Mouse (Mus musculus) brain, embryonic 14.5 days (tissue): Measurements from ENCODE around the gene Lck. TPM values are rescaled to one million over a fixed set of nuclear protein-coding genes. Genes with fewer than 3 reads are reported as not detected.

Source experiments
- DNase-seq: peaks from one replicate; pipeline ENCODE4 v3.0.0-alpha.2; 2011; ENCODE audit warnings: low read depth
- CTCF ChIP-seq: fragments of 200-500 bp; IDR thresholded peaks from 2 replicates; pipeline ENCODE4 v1.5.1; 2012; ENCODE audit warnings: inconsistent platforms, mild to moderate bottlenecking, moderate library complexity, borderline replicate concordance; ENCODE audit not compliant: insufficient read depth, insufficient read length; ENCODE audit errors: extremely low read depth
- POLR2A ChIP-seq: fragments of 200-500 bp; IDR thresholded peaks from 2 replicates; pipeline ENCODE4 v1.6.1; 2012; ENCODE audit warnings: mild to moderate bottlenecking, inconsistent platforms, borderline replicate concordance; ENCODE audit not compliant: poor library complexity, insufficient read depth, insufficient read length, severe bottlenecking; ENCODE audit errors: extremely low read depth
- polyA plus RNA-seq: library from polyadenylated mRNA; depleted of rRNA; stranded (reverse); fragments of >200 nt; gene quantifications from 2 replicates; pipeline ENCODE4 v1.2.3, GENCODE M21; 2012; rRNA removed

Gene Lck
- polyA plus RNA-seq, 1 experiment, result 9.9 TPM

DNA sequence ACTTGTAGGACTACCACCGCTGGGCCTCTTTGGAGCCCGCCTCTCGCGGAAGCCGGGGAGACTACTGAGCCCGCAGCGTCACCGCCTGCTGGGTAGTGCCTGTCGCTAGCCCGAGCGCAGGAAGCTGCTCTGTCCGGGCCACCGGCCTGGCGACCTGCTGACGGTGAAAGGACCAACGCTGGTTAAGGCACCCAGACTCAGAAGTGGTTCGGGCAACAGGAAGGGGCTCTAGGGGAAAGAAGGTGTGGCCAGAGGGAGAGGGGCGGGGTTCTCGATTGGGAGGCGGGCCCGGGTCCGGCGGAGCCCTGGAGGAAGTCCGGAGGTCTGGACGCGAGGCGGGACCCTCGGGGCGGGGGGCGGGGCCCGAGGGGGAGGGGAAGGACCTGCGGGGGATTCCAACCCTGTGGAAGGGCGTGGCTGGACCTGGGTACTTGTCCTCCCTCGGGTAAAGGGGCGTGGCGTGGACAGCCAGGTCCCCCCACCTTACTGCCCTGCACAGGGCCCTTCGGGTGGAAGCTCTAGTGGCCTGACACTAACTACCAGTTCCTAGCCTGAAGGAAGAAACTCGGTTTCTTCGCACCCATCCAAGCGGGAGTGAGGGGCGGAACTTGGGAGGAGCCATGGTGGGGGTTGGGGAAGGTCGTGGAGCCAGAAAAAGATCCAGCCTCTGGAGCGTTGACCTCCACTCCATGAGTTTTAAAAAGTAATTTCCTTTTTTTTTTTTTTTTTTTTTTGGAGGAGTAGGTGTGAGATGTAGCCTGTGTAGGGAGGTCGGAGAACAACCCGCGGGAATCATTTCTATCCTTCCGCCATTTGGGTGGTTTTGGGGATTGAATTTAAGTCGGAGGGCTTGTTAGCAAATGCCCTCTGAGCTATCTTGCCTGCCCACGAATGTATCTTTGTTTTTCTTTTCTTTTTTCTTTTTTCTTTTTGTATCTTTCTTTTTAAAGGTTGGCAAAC lies 72.6 kb downstream of the Lck start:
- TF ChIP-seq POLR2A (no peak), CTCF (no peak)
- DNase-seq, result peak; percentile 90

DNA sequence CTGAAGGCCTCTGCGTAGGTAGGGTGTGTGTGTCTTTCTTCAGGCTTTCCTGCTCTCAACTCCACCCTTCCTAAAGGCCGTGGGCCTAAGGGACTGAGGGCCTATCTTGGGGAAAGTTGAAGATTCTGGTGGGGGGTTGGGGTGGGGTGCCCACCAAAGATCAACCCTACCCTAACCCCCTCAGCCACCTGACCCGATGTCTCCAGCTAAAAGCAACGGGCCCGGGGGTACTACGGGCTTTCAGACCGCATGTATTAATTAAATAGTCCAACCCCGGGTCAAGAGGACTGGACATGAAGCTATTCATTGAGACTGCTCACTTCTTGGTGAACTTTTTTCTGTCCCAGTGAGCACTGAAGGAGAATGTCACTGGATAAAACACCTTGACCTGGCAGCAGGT lies 73.4 kb downstream of the Lck start:
- DNase-seq, result no peak
- TF ChIP-seq POLR2A, result no peak
- TF ChIP-seq CTCF, result no peak

DNA sequence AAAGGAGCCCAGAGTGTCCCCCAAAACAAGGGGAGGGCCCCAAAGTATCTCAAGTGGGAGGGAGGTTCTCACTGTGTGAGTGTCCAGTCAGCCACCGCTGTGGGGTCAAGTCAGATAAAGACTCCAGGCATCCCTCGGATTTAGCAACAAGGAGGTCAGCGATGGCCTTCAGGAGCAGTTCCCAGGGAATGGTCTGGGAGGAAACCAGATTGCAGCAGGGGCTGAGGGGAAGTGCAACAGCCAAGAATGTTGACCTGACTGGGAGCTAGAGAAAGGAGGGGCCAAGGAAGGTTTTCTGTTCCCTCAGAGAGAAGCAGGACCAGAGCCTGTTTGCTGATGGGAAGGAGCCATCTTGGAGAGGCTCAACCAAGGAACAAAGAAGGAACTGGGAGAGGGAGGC lies 74.5 kb downstream of the Lck start:
- TF ChIP-seq POLR2A (no peak), CTCF (no peak)
- no peak for DNase-seq

Other genes with a start within 250 kb of the Lck start
- gene Rbbp4, start 238.3 kb downstream of the Lck start, polyA plus RNA-seq, result 115 and 121 TPM in 2 replicates
- 17.9 and 23.8 TPM in 2 replicates for gene Zbtb8os, start 237.9 kb downstream of the Lck start, polyA plus RNA-seq
- 19.5 and 23.1 TPM in 2 replicates for gene Zbtb8a, start 195.5 kb downstream of the Lck start, polyA plus RNA-seq
- 5.6 and 10.2 TPM in 2 replicates for gene Zbtb8b, start 132.8 kb downstream of the Lck start, polyA plus RNA-seq
- gene Bsdc1, start 112.1 kb downstream of the Lck start, polyA plus RNA-seq, result 17.5 and 29.2 TPM in 2 replicates
- gene Tssk3, start 82.6 kb downstream of the Lck start, polyA plus RNA-seq, result 0.14 and 0.18 TPM in 2 replicates
- gene Fam229a, start 82.5 kb downstream of the Lck start, polyA plus RNA-seq, result 0.18 and 0.26 TPM in 2 replicates
- gene Marcksl1, start 60.1 kb downstream of the Lck start, polyA plus RNA-seq, result 1,642 and 1,750 TPM in 2 replicates
- 110 and 142 TPM in 2 replicates for gene Hdac1, start 30.9 kb downstream of the Lck start, polyA plus RNA-seq
- 0.63 and 0.82 TPM in 2 replicates for gene Fam167b, start 4.9 kb upstream of the Lck start, polyA plus RNA-seq
- 297 and 390 TPM in 2 replicates for gene Eif3i, start 27.0 kb upstream of the Lck start, polyA plus RNA-seq
- gene Tmem234, start 27.0 kb upstream of the Lck start, polyA plus RNA-seq, result 156 and 169 TPM in 2 replicates
- 4.5 and 7.4 TPM in 2 replicates for gene Dcdc2b, start 40.6 kb upstream of the Lck start, polyA plus RNA-seq
- 32.3 and 38.9 TPM in 2 replicates for gene Iqcc, start 45.5 kb upstream of the Lck start, polyA plus RNA-seq
- 108 and 116 TPM in 2 replicates for gene Ccdc28b, start 50.3 kb upstream of the Lck start, polyA plus RNA-seq
- 55.6 and 57.8 TPM in 2 replicates for gene Txlna, start 67.4 kb upstream of the Lck start, polyA plus RNA-seq
- 39.8 and 41.7 TPM in 2 replicates for gene Kpna6, start 99.1 kb upstream of the Lck start, polyA plus RNA-seq
- 63.6 and 81.2 TPM in 2 replicates for gene Tmem39b, start 123.2 kb upstream of the Lck start, polyA plus RNA-seq
- 68.2 and 117 TPM in 2 replicates for gene Khdrbs1, start 168.7 kb upstream of the Lck start, polyA plus RNA-seq
- gene Ptp4a2, start 237.6 kb upstream of the Lck start, polyA plus RNA-seq, result 89.6 and 106 TPM in 2 replicates